Mouse (Mus musculus) gastrocnemius, postnatal 25 days (tissue): ENCODE measurements at regions not wholly inside any gene's neighbourhood (a gene's known extent, or its start where the extent isn't known, plus 50 kb on each side); places are given as distances from the start of the nearest gene placed in this dataset.

Experiments
- DNase-seq: peaks from one replicate; pipeline ENCODE4 v3.0.0; 2022

GRCm38 (mm10) chr9:61047289-61047688 is 252.9 kb downstream of the Uaca start:
- no peak for DNase-seq

GRCm38 (mm10) chr9:61048576-61048975 is 254.2 kb downstream of the Uaca start:
- no peak for DNase-seq

GRCm38 (mm10) chr9:61052621-61053020 is 258.3 kb downstream of the Uaca start:
- DNase-seq, result no peak

- peak; percentile 63 for DNase-seq
These were observed 260.1 kb downstream of the Uaca start for GRCm38 (mm10) chr9:61054427-61054826.

- no peak for DNase-seq
These were observed 261.1 kb downstream of the Uaca start for GRCm38 (mm10) chr9:61055392-61055791.

- no peak for DNase-seq
These were observed 261.8 kb downstream of the Uaca start for GRCm38 (mm10) chr9:61055928-61056730.

GRCm38 (mm10) chr9:61056731-61057270 is 262.5 kb downstream of the Uaca start:
- DNase-seq, result no peak

- DNase-seq, result no peak
These were observed 264.9 kb downstream of the Uaca start for GRCm38 (mm10) chr9:61059225-61059624.

- DNase-seq, result no peak
These were observed 266.6 kb downstream of the Uaca start for GRCm38 (mm10) chr9:61060958-61061357.

GRCm38 (mm10) chr9:61064714-61065305 is 270.5 kb downstream of the Uaca start:
- no peak for DNase-seq

GRCm38 (mm10) chr9:61069553-61070314 is 275.4 kb downstream of the Uaca start:
- DNase-seq, result no peak

GRCm38 (mm10) chr9:61070315-61070707 is 276.0 kb downstream of the Uaca start:
- no peak for DNase-seq

GRCm38 (mm10) chr9:61070861-61071260 is 276.5 kb downstream of the Uaca start:
- DNase-seq, result no peak

GRCm38 (mm10) chr9:61073482-61073881 is 279.1 kb downstream of the Uaca start:
- DNase-seq, result no peak

- no peak for DNase-seq
These were observed 280.7 kb downstream of the Uaca start for GRCm38 (mm10) chr9:61075071-61075470.

GRCm38 (mm10) chr9:61077181-61077580 is 282.8 kb downstream of the Uaca start:
- DNase-seq, result no peak

- DNase-seq, result no peak
These were observed 283.5 kb downstream of the Uaca start for GRCm38 (mm10) chr9:61077807-61078206.

GRCm38 (mm10) chr9:61081474-61082021 is 287.2 kb downstream of the Uaca start:
- no peak for DNase-seq

GRCm38 (mm10) chr9:61084655-61085230 is 287.4 kb upstream of the Tle3 start:
- DNase-seq, result no peak

- DNase-seq, result no peak
These were observed 285.1 kb upstream of the Tle3 start for GRCm38 (mm10) chr9:61087035-61087434.

GRCm38 (mm10) chr9:61089066-61089686 is 283.0 kb upstream of the Tle3 start:
- no peak for DNase-seq

- DNase-seq, result no peak
These were observed 281.1 kb upstream of the Tle3 start for GRCm38 (mm10) chr9:61091036-61091435.
